Mouse (Mus musculus) erythroblast, embryonic 14.5 days (primary cell): ENCODE data around the gene Magohb.

Source experiments
- GATA1 ChIP-seq: IDR thresholded peaks from 2 replicates; pipeline ENCODE4 v1.6.1; 2012; ENCODE audit warnings: low read length, inconsistent platforms, mixed read lengths
- TAL1 ChIP-seq: IDR thresholded peaks from 3 replicates; pipeline ENCODE4 v1.6.1; 2012; ENCODE audit warnings: low read length, inconsistent platforms, mixed read lengths

DNA sequence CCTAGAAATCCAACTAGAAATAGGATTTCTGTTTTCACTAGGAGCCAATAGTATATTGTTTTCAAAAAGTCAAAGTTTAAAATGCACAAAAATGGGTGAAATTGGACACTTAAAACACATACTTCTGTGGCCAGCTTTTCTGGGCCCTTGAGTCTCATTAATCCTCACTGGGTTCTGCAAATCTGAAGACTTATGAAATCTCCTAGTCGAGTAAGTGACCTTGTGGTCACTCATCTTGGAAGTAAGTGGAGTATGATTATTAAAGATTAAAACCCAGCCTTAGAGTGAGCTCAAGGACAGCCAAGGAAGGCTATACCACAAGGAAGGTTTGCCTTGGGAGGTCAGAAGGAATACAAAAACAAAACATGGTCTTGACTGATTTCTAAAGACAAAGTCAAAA, 22.7 kb downstream of the Magohb start:
- TF ChIP-seq TAL1 (no peak), GATA1 (no peak)
